ENCODE assay signal across 29 mouse cellular contexts in the genomic region with DNA sequence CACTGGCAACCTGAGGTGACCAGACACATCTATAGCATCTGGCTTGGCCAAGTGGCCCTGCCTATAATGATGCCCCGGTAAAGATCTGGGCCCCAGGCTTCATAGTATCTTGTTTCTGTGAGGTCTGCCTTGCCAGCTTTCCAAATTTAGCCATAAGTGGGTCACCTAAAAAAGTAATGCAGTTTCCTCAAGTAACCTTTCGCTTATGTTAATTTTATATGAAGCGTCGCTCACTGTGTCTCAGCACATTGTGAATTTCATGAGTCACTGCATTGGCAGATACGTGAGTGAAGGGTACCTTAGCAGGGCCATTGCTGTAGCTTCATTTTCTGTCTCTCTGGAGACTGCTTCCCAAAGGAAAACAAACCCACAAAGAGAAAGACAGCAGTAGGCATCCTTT.
A peak's percentile ranks its signal among the peaks of the same experiment; 100 is the strongest.
DNase-seq lines count a peak whose midpoint lies in the region; ATAC-seq lines count a peak whose summit lies in the region.
"Had no signal": no experiment of that assay in that cellular context is flagged by ENCODE, and none has a peak within 500 bp of the region (broad histone marks: within the 10 kb centered on the region; RNA-seq: fewer than 3 reads in every experiment).

No protein-coding gene starts in this region.

- ATAC-seq in midbrain, embryonic 15.5 days (replicated peaks), result 0 out of 2 replicates have a peak, but pooled peaks have one; percentile 63
- no peak for ATAC-seq in midbrain, embryonic 14.5 days (ENCODE audit: low FRiP score, low TSS enrichment)
- ATAC-seq: forebrain, embryonic 13.5 days; hindbrain, postnatal 0 days; intestine, embryonic 15.5 days had no signal

- 77% methylated on average over 5 of the region's 5 CpGs for WGBS in midbrain, embryonic 15.5 days
- WGBS in midbrain, embryonic 14.5 days, result 82% methylated on average over 5 of the region's 5 CpGs

- no peaks in the 10 kb centered on the region for H3K4me1 ChIP-seq in midbrain, embryonic 15.5 days
- H3K4me1 ChIP-seq in midbrain, embryonic 14.5 days (ENCODE audit: control insufficient read depth, insufficient read depth, low read length), result no peaks in the 10 kb centered on the region
- H3K4me1 ChIP-seq: forebrain, embryonic 13.5 days; hindbrain, embryonic 12.5 days; intestine, embryonic 15.5 days; limb, embryonic 13.5 days; lung, embryonic 15.5 days had no signal

- intact Hi-C loops in gastrocnemius, postnatal 36 days (cut with DNase I), result no loop called here

- no peak overlapping the region for H3K4me3 ChIP-seq in midbrain, embryonic 15.5 days
- no peak overlapping the region for H3K4me3 ChIP-seq in midbrain, embryonic 14.5 days (replicated peaks; ENCODE audit: low read depth, low read length)
- H3K4me3 ChIP-seq: forebrain, embryonic 13.5 days; hindbrain, embryonic 12.5 days; intestine, embryonic 15.5 days; limb, embryonic 13.5 days; lung, embryonic 15.5 days; midbrain, embryonic 10.5 days had no signal

- H3K27ac ChIP-seq in midbrain, embryonic 15.5 days, result no peak overlapping the region
- no peak overlapping the region for H3K27ac ChIP-seq in midbrain, embryonic 14.5 days (replicated peaks; ENCODE audit: low read depth, low read length)
- H3K27ac ChIP-seq: forebrain, embryonic 13.5 days; hindbrain, embryonic 12.5 days; hindbrain, postnatal 0 days; intestine, embryonic 15.5 days; kidney, postnatal 0 days; limb, embryonic 13.5 days; lung, embryonic 15.5 days; midbrain, embryonic 10.5 days; stomach, postnatal 0 days had no signal

- no peaks in the 10 kb centered on the region for H3K36me3 ChIP-seq in midbrain, embryonic 15.5 days (replicated peaks)
- no peaks in the 10 kb centered on the region for H3K36me3 ChIP-seq in midbrain, embryonic 14.5 days (ENCODE audit: control insufficient read depth, insufficient read depth, low read length)
- H3K36me3 ChIP-seq: G1E; hindbrain, embryonic 12.5 days; intestine, embryonic 15.5 days; limb, embryonic 13.5 days; lung, embryonic 15.5 days; midbrain, embryonic 10.5 days had no signal

- DNase-seq in cerebellum, adult 9-10 months, result peak; percentile 11
- DNase-seq in cerebellum, adult 8-10 months, result no peak
- peak; percentile 2 to 17 for DNase-seq in gastrocnemius, adult 8-10 months (ENCODE audit: low spot score in 2 of 2)
- no peak for DNase-seq in gastrocnemius, postnatal 36 days
- DNase-seq in midbrain, embryonic 14.5 days, result no peak
- DNase-seq in telencephalon, adult 2 months (ENCODE audit: low read depth, low spot score), result peak; percentile 50
- DNase-seq: adrenal gland, adult 8-10 months; cerebellum, adult 11 months; cerebellum, postnatal 36 days; gastrocnemius, postnatal 14 days; heart, adult 18-20 months; heart, postnatal 36 days; kidney, adult 2 months; retina, postnatal 1 day; thymus, adult 2 months; thymus, postnatal 4 days had no signal

- H3K27me3 ChIP-seq in midbrain, embryonic 15.5 days (replicated peaks), result no peaks in the 10 kb centered on the region
- no peaks in the 10 kb centered on the region for H3K27me3 ChIP-seq in midbrain, embryonic 14.5 days (ENCODE audit: control insufficient read depth, insufficient read depth, low read length)
- H3K27me3 ChIP-seq: forebrain, embryonic 13.5 days; hindbrain, embryonic 12.5 days; intestine, embryonic 15.5 days; limb, embryonic 13.5 days; lung, embryonic 15.5 days had no signal

- H3K4me2 ChIP-seq in midbrain, embryonic 15.5 days, result no peak overlapping the region
- H3K4me2 ChIP-seq in midbrain, embryonic 14.5 days (ENCODE audit: low read length), result no peak overlapping the region
- H3K4me2 ChIP-seq: forebrain, embryonic 13.5 days; heart, embryonic 11.5 days; hindbrain, embryonic 12.5 days; intestine, embryonic 15.5 days; limb, embryonic 13.5 days; liver, embryonic 11.5 days; lung, embryonic 15.5 days had no signal

- H3K9me3 ChIP-seq in midbrain, embryonic 15.5 days, result no peaks in the 10 kb centered on the region
- H3K9me3 ChIP-seq in midbrain, embryonic 14.5 days (ENCODE audit: control insufficient read depth, low read length), result no peaks in the 10 kb centered on the region
- H3K9me3 ChIP-seq: forebrain, embryonic 13.5 days; G1E; hindbrain, embryonic 12.5 days; intestine, embryonic 15.5 days; limb, embryonic 13.5 days; lung, embryonic 15.5 days; midbrain, embryonic 10.5 days had no signal

- no peak overlapping the region for H3K9ac ChIP-seq in midbrain, embryonic 15.5 days
- no peak overlapping the region for H3K9ac ChIP-seq in midbrain, embryonic 14.5 days (replicated peaks; ENCODE audit: low read length)
- H3K9ac ChIP-seq: forebrain, embryonic 13.5 days; hindbrain, embryonic 12.5 days; intestine, embryonic 15.5 days; limb, embryonic 13.5 days; lung, embryonic 15.5 days had no signal

Comparison
In these comparisons a context has a peak if more than half of its experiments do, and no peak if none do; other contexts are left out.
1. DNase-seq: peak in cerebellum, adult 9-10 months (single experiment), gastrocnemius, adult 8-10 months (2 of 2) and telencephalon, adult 2 months (single experiment); none in cerebellum, adult 8-10 months (single experiment), gastrocnemius, postnatal 36 days (0 of 2) and midbrain, embryonic 14.5 days (single experiment).